Mouse (Mus musculus) heart, adult 9 months (tissue): ENCODE results near the gene Klhl8.

Experiments
- DNase-seq, 2 experiments: peaks; one replicate each; pipeline ENCODE4 v3.0.0; 2022; ENCODE audit warnings: low spot score in 2 of 2

Gene Klhl8

DNA sequence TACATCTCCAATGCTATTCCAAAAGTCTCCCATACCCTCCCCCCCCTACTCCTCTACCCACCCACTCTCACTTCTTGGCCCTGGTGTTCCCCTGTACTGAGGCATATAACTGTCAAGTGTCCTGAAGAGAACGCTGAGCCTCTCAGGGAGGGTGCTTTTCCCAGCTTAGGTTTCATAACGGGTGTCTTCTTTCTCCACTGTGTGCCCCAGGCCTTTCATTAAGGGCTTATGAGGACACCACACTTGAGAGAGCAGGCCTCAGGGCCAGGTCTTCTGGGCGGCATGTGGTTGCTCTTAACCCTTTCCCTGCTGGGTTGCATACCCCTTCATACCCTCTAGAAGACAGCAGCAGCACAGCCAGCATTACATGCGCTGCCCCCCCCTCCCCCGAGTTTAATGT is 64.5 kb downstream of the Klhl8 start:
- no peak for DNase-seq

DNA sequence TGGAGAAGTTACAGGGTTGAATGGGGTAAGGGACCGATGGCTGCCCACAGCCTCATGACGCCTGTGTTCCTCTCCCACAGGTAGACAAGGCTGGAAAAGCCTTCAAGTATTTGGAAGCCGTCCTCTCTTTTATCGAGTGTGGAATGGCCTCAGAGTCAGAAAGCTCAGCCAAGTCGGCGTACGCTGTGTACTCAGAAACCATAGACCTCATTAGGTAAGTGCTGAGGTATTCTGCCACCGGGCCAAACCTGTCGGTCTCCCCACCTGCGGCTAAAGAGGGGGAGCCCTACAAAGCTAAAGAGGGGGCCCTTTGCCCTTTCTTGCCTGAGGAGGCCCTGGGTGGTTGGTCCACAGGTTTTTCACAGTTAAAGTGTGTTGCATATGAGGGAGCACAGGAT is 64.9 kb downstream of the Klhl8 start:
- no peak for DNase-seq

DNA sequence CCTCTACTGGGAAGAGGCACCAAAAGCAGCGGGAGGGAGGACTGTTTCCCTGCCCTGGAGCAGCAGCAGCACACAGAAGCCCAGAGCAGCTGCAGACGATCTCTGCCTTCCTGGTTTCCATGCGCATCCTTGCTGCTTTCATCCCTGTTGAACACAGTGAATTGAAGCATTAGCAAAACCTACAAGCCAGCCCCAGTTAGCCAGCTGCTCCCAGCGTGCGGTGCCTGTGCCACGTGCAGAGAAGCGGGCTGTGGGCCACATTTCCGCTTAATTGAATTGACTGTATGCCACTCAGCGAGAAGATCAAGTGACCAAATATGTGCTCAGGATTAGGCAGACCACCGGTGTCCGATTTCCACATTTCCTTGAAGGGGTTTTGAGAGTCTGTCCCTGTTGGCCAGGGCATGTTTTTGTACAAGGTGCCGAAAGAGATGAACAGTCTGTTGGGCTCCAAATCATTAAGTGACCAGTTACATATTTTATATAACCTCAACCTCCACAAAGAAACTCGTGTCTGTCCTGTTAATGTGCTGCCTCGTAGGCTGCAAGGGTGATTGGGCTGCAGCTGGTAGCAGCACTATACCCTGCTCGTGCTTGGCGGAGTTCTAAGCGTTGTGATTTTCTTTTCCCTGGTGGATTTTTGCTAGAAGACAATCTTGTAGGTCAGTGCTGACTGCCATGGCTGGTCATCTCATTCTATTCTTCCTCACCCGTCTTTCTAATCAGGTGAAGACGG is 65.5 kb downstream of the Klhl8 start:
- DNase-seq: no peak

DNA sequence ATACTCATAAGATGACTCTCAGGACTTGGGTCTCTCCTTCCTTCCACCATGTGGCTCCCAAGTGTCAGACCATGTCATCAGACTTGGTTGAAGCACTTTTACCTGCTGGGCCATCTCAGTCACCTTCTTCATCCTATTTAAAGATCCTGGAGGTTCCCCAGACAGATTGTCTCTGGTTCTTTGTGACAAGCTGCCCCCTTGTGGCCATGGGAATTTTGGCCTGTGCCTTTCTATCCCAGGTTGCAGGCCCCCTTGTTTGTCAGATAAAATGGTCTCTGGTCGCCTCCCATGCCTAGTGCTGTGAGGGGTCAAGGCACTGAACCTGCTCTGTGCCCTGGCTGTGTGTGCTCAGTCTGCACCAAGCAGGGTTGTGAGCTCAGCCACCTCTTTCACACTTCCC is 67.1 kb downstream of the Klhl8 start:
- no peak for DNase-seq

DNA sequence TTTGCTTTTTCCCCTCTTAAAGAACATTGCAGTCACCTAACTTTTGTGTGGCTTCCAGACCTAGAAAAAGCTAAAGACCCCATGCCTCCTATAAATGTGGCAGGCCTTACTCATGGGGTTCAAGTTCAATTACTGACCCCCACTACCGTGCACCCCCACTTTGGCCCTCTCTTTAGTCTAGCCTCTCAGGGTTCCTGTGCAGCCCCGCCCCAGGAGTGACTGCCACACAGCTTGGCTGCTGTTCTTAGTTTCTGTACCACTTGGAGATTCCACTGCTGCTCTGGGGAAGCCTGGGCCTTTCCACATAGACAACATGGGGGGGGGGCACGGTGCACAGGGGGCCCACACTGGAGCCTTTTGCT is 71.8 kb downstream of the Klhl8 start:
- DNase-seq: no peak

DNA sequence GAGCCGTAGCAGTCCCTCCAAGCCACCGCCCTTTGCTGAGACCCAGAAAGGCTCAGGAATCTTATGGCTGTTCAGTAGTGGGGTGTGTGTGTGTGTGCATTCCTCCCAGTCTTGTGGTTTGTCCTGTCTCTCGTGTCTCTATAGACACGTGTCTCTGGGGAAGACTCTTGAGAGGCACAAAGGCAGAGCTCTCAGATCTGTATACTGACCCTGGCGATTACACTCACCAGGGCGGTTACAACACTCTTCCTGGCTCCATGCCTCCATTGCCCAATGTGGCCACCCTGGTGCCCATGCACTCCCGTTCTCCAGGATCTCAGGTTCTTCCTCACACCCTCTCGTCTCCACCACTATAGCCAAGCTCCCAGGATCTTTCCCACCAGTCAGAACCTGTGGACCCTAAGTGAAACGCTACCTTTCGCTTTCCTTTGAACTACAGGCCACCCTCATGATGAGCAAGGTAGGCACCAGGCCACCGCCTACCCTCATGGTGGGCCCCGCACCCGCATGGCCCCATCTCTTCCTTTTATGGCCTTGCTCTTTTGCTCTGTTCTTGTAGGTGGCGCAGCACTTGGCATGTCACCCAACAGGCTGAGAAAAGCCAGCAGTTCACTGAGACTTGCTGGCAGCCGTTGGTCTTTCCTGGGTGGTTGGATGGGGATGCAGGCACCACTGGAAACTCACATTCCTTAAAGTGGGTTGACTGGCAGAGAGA is 72.4 kb downstream of the Klhl8 start:
- no peak for DNase-seq

DNA sequence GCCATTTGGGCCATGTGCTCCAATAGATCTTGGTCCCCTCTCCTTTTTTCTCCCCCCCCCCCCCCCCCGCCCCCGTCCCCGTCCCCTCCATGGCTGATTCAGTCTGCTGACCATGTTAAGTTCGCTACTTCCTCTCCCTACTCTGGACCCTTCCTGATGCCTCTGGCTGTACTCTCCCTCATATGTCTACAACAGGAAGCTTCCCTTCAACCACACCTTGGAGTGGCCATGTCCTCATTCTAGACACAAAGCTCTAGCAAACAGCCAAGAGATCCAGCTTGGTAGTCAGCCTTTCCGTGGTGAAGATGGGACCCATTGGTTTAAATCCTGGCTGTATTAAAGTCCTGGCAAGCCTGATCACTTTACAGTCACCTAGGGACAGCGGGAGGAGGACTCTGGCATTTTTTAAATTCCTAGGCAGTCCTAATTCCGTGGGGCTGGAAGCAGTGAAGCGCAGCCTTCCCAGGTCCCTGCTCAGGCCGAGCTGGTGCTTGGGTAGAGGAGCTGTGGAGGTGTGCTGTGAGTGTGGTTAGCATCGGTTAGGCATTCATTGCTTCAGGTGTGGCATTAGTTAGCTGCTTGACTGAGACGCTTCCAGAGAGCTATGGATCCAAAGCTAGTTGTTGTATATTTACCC is 74.8 kb downstream of the Klhl8 start:
- DNase-seq: no peak

DNA sequence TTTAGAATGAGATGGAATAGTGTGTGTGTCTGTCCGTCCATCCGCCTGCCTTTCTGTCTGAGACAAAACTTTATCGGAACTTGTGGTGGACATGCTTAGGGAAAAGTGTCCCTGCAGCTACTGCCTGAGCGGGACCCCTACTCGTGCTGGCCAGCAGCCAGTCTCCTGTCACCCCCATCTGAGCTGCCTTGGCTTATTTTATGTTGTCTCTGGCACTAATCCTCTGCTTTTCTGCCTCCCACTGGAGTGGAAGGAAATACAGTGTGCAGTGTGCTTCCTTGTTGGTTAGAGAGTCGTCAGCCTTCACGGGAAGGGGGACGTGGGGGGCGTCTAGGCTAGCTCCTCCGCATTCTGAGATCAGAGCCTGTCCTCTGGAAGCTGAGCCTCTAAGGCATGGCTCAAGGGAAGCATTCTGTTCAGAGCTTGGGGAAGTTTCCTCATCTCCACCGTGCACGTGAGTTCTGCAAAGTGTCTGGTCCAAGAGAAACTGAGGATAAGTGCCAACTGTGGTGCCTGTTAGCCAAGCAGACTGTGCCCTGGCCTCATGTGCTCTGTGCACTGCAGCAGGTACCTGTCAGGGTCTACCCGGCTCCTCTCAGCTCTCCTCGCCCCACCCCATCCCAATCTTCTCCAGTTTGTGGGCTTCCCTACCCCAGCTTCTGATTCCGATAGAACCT is 75.5 kb downstream of the Klhl8 start:
- DNase-seq: no peak

DNA sequence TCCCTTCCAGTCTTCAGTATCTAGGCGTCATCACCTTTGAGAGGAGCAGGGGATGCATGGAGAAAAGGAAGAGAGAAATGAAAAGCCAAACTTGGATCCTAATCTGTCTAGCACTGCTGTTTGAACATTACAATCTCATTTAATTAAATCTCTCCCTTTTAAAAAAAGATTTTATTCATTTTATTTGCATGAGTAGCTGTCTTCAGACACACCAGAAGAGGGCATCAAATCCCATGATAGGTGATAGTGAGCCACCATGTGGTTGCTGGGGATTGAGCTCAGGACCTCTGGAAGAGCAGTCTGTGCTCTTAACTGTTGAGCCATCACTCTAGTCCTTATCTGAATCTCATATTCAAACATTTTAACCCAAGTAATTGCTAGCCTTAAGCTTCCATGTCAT is 80.2 kb downstream of the Klhl8 start:
- DNase-seq: no peak

DNA sequence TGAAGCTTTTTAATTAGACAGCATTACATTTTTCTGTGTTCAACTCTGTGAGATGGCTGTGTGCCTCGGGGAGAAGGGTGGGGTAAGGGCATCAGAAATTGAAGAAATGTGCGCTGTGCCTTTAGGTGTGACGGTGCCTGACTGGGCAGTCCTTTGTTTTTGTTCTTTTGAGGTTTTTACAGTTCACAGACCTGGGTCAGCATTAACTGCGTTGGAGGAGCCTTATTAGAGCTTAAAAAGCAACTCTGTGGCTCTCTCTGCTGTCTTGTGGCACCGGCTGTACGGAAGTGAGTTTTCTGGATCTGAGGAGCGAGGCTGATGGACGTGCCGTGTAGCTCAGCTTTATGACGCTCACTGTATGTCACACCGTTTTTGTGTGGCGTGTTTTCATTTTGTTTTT is 81.9 kb downstream of the Klhl8 start:
- no peak for DNase-seq

DNA sequence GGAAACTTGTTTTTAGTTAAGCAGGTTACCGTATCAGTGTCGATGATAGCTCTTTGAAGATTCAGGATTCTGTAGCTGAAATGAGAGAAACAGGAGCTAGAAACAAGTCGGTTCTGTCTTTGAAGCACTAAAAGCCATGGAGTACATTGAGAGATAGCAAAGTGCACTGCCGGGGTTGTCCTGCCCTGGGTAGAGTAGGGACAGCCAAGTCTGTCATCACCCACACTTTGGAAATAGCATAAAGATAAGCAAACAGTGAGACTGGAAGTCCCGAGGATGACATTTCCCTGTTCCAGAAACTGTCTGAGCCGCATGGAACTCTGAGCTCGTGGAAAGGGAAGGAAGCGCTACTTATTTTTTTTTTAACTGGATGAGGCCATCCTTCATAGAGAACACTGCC is 82.3 kb downstream of the Klhl8 start:
- peak; percentile 59 to 65 for DNase-seq

DNA sequence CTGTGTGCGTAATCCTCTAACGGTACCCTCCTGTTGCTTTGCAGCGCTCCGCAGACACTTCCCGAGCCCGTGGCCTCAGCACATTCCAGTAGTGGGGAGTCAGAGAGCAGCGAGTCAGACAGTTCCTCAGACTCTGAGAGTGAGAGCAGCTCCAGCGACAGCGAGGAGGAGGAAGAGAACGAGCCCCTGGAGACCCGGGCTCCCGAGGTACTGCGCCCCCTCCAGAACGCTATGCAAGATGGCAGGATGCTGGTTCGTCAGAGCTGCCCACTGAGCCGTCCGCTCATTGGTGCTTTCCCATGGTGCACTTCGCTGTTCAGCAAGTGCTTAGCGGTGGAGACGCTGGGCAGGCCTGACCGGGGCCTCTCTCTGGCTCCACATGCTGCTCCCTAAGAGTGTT is 82.8 kb downstream of the Klhl8 start:
- no peak for DNase-seq

DNA sequence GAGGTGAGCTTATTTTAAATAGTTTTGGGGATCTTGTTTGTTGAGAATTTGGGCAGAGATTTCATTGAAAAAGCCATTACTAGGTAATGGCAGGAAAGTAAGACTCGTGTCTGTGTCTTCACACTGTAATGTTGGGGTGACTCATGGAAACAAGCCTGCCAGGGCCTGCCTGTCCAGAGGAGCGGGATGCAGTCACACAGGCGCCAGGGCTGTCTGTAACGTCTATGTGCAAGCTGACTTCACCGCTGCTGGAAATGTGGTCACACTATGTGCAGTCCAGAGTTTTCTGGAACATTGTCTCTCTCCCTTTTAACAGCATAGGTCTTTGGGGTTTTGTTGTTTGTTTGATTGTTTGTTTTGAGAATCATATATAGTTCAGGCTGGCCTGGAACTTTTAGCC is 88.1 kb downstream of the Klhl8 start:
- no peak for DNase-seq

DNA sequence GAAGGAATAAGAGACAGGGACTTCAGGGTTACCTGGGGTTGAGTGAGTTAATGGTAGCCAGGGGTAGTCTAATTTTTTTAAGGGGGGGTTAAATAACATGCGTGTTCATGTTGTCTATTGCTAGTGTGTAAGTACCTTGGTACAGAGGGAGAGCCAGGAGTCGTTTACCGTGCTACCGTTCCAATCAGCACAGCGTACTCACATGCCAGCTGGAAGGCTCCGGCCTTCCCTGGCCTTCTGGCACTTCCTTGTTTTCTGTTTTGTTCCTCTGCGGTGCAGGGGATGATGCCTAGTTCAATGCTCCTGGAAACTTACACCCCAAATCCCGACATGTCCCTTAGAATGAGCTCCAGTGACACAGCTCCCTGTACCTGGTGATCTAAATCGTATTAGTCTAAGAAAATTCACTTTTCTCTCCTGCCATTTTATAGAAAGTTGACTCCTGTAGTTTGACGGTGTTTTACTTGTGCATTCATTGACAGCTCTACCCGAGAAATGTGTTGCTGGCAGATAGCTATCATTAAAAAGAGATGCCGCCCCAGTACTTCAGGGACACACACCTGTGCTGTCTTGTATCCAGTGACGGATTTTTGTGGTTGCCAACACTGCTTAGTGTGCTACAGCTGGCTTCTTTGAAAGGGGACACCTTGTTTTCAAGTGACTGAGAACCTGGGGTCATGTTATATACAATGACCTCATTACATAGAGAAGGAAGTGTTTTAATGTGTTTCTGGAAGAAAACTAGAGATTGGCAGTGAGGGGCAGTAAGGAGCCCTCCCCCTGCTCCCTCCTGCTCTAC is 89.4 kb downstream of the Klhl8 start:
- no peak for DNase-seq

DNA sequence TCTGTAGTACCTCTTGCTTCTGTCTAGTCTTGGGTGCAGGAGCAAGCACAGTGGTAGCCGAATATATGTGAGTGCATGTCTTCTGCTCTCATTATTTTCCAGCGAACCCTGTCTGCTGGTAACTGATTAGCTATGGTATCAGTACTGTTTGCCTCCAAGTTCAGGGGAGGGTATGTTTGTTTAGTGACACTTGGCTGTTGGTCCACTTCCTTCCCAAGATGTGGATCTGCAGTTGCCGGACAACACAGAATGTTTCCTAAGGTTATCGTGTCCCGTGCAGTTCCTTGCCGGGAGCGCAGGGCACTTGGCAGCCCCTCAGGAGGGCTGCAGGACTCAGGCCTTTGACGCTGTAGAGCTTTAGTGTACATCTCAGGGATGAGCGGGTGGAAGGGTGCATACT is 90.0 kb downstream of the Klhl8 start:
- no peak for DNase-seq

DNA sequence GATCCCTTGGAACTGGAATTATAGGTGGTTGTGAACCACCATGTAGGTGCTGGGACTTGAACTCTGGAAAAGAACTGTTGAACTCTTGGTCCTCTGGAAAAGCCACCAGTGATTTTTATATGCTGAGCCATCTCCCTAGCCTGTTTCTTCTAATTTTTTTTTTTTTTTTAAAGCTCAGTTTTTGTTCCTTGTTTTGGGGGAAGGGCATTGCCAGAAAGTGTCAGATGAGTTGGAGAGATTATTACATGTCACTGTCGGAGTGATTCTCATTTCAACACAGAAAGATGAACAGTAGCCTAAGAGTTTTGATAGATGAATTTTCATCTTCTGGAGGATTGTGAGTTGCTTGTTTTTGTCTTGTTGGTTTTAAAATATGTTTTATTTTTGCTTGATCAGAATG is 91.4 kb downstream of the Klhl8 start:
- DNase-seq: no peak

DNA sequence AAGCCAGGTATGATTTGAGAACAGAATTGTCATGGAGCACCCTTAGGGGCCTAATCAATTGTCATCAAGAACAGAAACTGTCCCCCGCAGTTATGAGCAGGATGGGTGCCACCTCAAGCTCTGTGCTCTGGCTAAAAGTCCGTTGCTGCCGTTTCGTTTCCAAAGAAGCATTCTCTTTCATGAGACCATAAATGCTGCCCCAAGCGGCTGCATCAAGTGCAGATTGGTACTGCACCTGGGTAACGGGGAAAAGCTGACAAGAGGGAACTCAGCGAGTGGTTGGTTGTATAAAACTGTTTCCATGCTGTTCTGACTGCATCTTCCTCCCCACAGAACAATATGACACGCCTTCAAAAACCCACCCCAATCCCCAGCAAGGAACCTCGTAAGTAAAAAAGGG is 92.5 kb downstream of the Klhl8 start:
- no peak for DNase-seq

DNA sequence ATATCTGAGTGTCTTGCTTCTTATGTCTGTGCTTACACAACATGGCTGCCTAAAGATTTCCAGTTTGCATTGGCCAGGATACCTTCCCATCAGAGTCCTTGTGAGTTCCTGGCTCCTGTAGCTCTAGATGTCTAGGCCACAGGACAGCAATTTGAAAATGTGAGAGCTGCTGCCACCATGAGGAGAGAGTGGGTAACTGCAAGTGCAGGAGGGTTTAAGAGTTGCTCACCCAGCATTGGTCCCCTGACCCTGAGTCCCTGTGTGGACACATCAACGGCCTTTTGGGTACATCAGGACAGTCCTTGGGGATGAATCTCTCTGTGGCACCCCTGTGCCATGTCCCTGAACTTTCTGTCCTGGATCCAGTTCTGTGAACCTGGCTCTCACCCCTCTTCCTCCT is 93.3 kb downstream of the Klhl8 start:
- peak; percentile 73 to 83 for DNase-seq

DNA sequence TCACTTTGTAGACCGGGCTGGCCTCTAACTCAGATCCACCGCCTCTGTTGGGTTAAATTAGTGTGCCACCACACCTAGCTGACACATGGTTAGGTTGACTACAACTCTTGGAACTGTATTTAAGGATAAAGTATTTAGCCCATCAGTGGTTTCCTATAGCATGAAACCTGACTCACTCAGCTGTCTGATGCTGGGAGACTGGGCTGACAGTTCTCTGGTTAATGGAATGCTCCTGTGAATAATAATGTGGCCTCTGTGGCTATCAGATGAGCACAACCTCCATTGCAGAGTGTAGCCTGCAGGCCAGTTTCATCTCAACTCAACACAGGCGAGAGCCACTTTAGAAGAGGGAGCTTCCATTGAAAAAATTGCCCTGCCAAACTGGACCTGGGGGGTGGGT is 94.3 kb downstream of the Klhl8 start:
- no peak for DNase-seq

DNA sequence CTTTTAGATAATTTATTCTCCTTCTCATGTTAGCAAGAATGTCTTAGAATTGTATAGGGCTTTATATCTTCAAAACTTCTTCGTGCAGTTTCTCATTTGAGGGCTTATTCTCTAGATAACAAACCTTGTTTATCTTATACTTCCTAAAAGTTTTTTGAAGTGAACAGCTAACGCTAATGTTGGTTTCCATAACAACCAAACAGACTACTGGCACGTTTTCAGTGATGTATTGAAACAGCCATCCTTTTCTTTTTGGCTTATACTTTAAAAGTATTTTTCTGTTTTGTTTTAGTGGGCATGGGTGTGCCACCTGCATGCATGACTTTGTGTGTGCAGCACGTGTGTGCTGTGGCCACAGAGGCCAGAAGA is 95.8 kb downstream of the Klhl8 start:
- DNase-seq: no peak

DNA sequence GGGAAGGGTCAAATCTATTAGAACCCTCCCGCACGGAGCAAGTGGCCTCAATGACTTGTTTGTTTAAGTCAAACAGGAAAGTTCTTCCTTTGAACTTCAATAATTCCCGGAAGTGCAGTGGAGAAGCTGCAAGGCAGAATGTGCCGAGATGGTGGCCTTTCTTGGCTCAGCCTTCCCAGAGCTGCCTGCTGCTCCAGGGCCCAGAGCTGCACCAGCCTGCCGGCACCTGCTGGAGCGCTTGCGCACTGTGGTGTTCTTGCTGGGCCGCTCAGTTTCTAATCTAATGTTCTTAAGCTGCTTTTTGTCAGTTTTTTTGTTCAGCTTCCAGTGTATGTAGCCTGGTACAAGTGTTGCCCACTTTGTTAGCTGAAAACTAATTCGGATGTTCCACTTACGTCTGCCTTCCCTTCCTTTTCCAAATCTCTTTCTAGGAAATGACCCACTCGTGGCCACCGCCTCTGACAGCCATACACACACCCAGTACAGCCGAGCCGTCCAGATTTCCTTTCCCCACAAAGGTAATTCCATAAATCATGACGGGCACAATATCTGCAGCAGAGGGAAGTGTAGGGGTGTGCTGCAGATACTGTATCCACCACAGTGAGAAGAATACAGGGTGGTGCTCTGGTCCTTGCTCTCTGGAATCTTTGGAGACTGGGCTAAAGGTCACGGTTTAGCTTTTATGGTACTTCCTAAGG is 96.4 kb downstream of the Klhl8 start:
- peak in 1 of 2 experiments; percentile 35 for DNase-seq
